ENCODE assay signal across 9 mouse cellular contexts in the genomic region with DNA sequence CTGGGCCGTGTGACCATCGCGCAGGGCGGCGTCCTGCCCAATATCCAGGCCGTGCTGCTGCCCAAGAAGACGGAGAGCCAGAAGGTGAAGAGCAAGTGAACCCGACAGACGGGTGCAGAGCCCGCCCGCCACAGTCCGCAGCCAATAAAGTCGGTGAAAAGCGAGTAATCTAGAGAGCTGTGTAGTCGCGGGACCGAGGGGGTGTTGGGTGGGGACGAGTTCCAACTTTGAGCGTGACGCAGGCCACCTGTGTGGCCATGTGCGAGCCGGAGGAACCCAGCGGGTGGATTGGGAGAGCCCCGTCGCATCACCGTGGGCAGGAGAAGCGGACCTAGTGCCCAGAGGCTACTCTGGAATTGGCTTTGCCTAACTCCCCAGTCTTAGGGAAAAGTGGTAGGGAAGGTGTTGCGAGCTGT. TPM values are rescaled to one million over a fixed set of nuclear protein-coding genes. Genes with fewer than 3 reads are reported as not detected.
DNase-seq lines count a peak whose midpoint lies in the region; ATAC-seq and TF ChIP-seq lines count a peak whose summit lies in the region.
"Had no signal": no experiment of that assay in that cellular context is flagged by ENCODE, and none has a peak within 500 bp of the region (broad histone marks: within the 10 kb centered on the region; RNA-seq: fewer than 3 reads in every experiment).

No protein-coding gene starts in this region.

- H3K4me1 ChIP-seq in CH12.LX (ENCODE audit: control insufficient read depth in 1 of 2, insufficient read depth in 2 of 2), result peaks cover 6 to 50% of the 10 kb centered on the region in 2 experiments
- H3K4me1 ChIP-seq in embryonic facial prominence, embryonic 12.5 days, result peaks cover 13% of the 10 kb centered on the region; the same call in 1 of the 2 replicates
- H3K4me1 ChIP-seq in heart, postnatal 0 days (ENCODE audit: control insufficient read depth, insufficient read depth), result peaks cover 13% of the 10 kb centered on the region
- peaks cover 28% of the 10 kb centered on the region for H3K4me1 ChIP-seq in limb, embryonic 12.5 days (replicated peaks)
- peaks cover 7% of the 10 kb centered on the region for H3K4me1 ChIP-seq in midbrain, embryonic 11.5 days (ENCODE audit: control insufficient read depth, insufficient read depth, low read length)
- H3K4me1 ChIP-seq in stomach, embryonic 14.5 days (ENCODE audit: control insufficient read depth, insufficient read depth, low read length), result peaks cover 6% of the 10 kb centered on the region; the same call in 1 of the 2 replicates

- in situ Hi-C loops in CH12.LX (cut with MboI; ENCODE audit: low pct_ligation_motif_present, low pct_unique_long_range_greater_than_20kb, low sequenced_read_pairs), result no loop called here

- dilution Hi-C loops in CH12.LX (cut with MboI; ENCODE audit: extremely low pct_ligation_motif_present, extremely low pct_unique_long_range_greater_than_20kb, low sequenced_read_pairs), result no loop called here

- no peaks in the 10 kb centered on the region for H3K9me3 ChIP-seq in CH12.LX (replicated peaks; ENCODE audit: low read length)
- H3K9me3 ChIP-seq in embryonic facial prominence, embryonic 12.5 days, result no peaks in the 10 kb centered on the region
- H3K9me3 ChIP-seq in heart, postnatal 0 days (replicated peaks; ENCODE audit: control insufficient read depth, low read length), result no peaks in the 10 kb centered on the region
- no peaks in the 10 kb centered on the region for H3K9me3 ChIP-seq in limb, embryonic 12.5 days
- no peaks in the 10 kb centered on the region for H3K9me3 ChIP-seq in midbrain, embryonic 11.5 days (ENCODE audit: control insufficient read depth, low read length)
- H3K9me3 ChIP-seq in stomach, embryonic 14.5 days (ENCODE audit: control insufficient read depth, low read depth, low read length), result no peaks in the 10 kb centered on the region

- peak; percentile 6; the same call in 1 of the 2 replicates for ATAC-seq in embryonic facial prominence, embryonic 12.5 days (ENCODE audit: insufficient number of reproducible peaks, insufficient read depth, low FRiP score, low TSS enrichment)
- peak; percentile 12; the same call in 1 of the 2 replicates for ATAC-seq in heart, postnatal 0 days (ENCODE audit: insufficient read depth, low read depth)
- 0 out of 2 replicates have a peak, but pooled peaks have one; percentile 1 for ATAC-seq in limb, embryonic 12.5 days (ENCODE audit: insufficient number of reproducible peaks, insufficient read depth, low FRiP score, low TSS enrichment, low read depth)
- ATAC-seq in midbrain, embryonic 11.5 days (ENCODE audit: low FRiP score), result peak; percentile 12
- peak; percentile 11; the same call in 1 of the 2 replicates for ATAC-seq in stomach, embryonic 14.5 days (ENCODE audit: insufficient number of reproducible peaks, insufficient read depth, low FRiP score, low read depth)

- peak overlapping the region; percentile 67 for H3K9ac ChIP-seq in CH12.LX (ENCODE audit: insufficient read depth, low read depth)
- H3K9ac ChIP-seq in embryonic facial prominence, embryonic 12.5 days, result peak overlapping the region; percentile 65
- peak overlapping the region; percentile 72 for H3K9ac ChIP-seq in heart, postnatal 0 days (replicated peaks; ENCODE audit: low read depth, low read length)
- peak overlapping the region; percentile 70 for H3K9ac ChIP-seq in limb, embryonic 12.5 days (replicated peaks)
- peak overlapping the region; percentile 70 for H3K9ac ChIP-seq in midbrain, embryonic 11.5 days (ENCODE audit: low read length)
- peak overlapping the region; percentile 57 for H3K9ac ChIP-seq in stomach, embryonic 14.5 days (replicated peaks; ENCODE audit: low read depth, low read length)

- peaks cover 14 to 30% of the 10 kb centered on the region in 2 experiments for H3K36me3 ChIP-seq in CH12.LX (replicated peaks in 1 of 2; ENCODE audit: control insufficient read depth in 1 of 2, insufficient read depth in 1 of 2, low read length in 1 of 2)
- peaks cover 23% of the 10 kb centered on the region for H3K36me3 ChIP-seq in embryonic facial prominence, embryonic 12.5 days
- H3K36me3 ChIP-seq in heart, postnatal 0 days (replicated peaks; ENCODE audit: control insufficient read depth, insufficient read depth, low read length), result peaks cover 17% of the 10 kb centered on the region
- peaks cover 31% of the 10 kb centered on the region for H3K36me3 ChIP-seq in limb, embryonic 12.5 days
- no peaks in the 10 kb centered on the region for H3K36me3 ChIP-seq in midbrain, embryonic 11.5 days (ENCODE audit: control insufficient read depth, insufficient read depth, low read length)
- peaks cover 16% of the 10 kb centered on the region for H3K36me3 ChIP-seq in stomach, embryonic 14.5 days (ENCODE audit: control insufficient read depth, insufficient read depth, low read length)

- no peak for TF ChIP-seq CTCF in CH12.LX (conservative IDR thresholded peaks at IDR 0.05 in 1 of 2, IDR thresholded peaks at IDR 0.05 in 1 of 2; ENCODE audit: low read depth in 2 of 2, low read length in 2 of 2)
- TF ChIP-seq CTCF in heart, postnatal 0 days (IDR thresholded peaks at IDR 0.05; ENCODE audit: low read depth), result no peak

- TF ChIP-seq EP300 in CH12.LX (IDR thresholded peaks at IDR 0.05; ENCODE audit: low read length), result no peak
- no peak for TF ChIP-seq EP300 in heart, postnatal 0 days (IDR thresholded peaks at IDR 0.05; ENCODE audit: low read depth)

- no peaks in the 10 kb centered on the region for H3K27me3 ChIP-seq in CH12.LX (replicated peaks)
- no peaks in the 10 kb centered on the region for H3K27me3 ChIP-seq in embryonic facial prominence, embryonic 12.5 days
- H3K27me3 ChIP-seq in heart, postnatal 0 days (ENCODE audit: control insufficient read depth, insufficient read depth, low read length), result no peaks in the 10 kb centered on the region
- no peaks in the 10 kb centered on the region for H3K27me3 ChIP-seq in limb, embryonic 12.5 days
- no peaks in the 10 kb centered on the region for H3K27me3 ChIP-seq in midbrain, embryonic 11.5 days (ENCODE audit: control insufficient read depth, insufficient read depth, low read length)
- H3K27me3 ChIP-seq in stomach, embryonic 14.5 days (ENCODE audit: control insufficient read depth, insufficient read depth, low read length), result no peaks in the 10 kb centered on the region

- under 1% methylated on average over 28 of the region's 28 CpGs for WGBS in embryonic facial prominence, embryonic 12.5 days
- under 1% methylated on average over 28 of the region's 28 CpGs for WGBS in heart, postnatal 0 days
- 2% methylated on average over 28 of the region's 28 CpGs for WGBS in limb, embryonic 12.5 days
- WGBS in midbrain, embryonic 11.5 days, result 2% methylated on average over 28 of the region's 28 CpGs
- under 1% methylated on average over 28 of the region's 28 CpGs for WGBS in stomach, embryonic 14.5 days

- H3K27ac ChIP-seq in CH12.LX (ENCODE audit: insufficient read depth, low read depth), result peak overlapping the region; percentile 58
- H3K27ac ChIP-seq in embryonic facial prominence, embryonic 12.5 days, result peak overlapping the region; percentile 46; the same call in 1 of the 2 replicates
- peak overlapping the region; percentile 58 for H3K27ac ChIP-seq in heart, postnatal 0 days (ENCODE audit: low read depth)
- no peak overlapping the region for H3K27ac ChIP-seq in limb, embryonic 12.5 days
- H3K27ac ChIP-seq in midbrain, embryonic 11.5 days (ENCODE audit: low read depth, low read length), result no peak overlapping the region
- peak overlapping the region; percentile 18; the same call in 1 of the 2 replicates for H3K27ac ChIP-seq in stomach, embryonic 14.5 days (ENCODE audit: low read length)

- DNase-seq in cerebellum, adult 9-10 months, result peak; percentile 68
- no peak for DNase-seq in cerebellum, postnatal 4 days (ENCODE audit: low spot score in 2 of 2)
- no peak for DNase-seq in CH12.LX (ENCODE audit: extremely low read depth)
- no peak for DNase-seq in heart, postnatal 0 days (ENCODE audit: low spot score)
- DNase-seq in midbrain, embryonic 11.5 days (ENCODE audit: low spot score, missing footprints), result peak; percentile 88

- H3K79me2 ChIP-seq in CH12.LX (replicated peaks; ENCODE audit: control insufficient read depth, extremely low read depth, insufficient read depth, poor library complexity, severe bottlenecking), result peaks cover 30% of the 10 kb centered on the region

- peak overlapping the region; percentile 94; the same call in 1 of the 2 replicates for H3K4me2 ChIP-seq in CH12.LX (ENCODE audit: insufficient read depth, low read depth, poor library complexity, severe bottlenecking)
- peak overlapping the region; percentile 95 for H3K4me2 ChIP-seq in embryonic facial prominence, embryonic 12.5 days (replicated peaks)
- peak overlapping the region; percentile 91 for H3K4me2 ChIP-seq in heart, postnatal 0 days (ENCODE audit: low read depth, low read length)
- H3K4me2 ChIP-seq in limb, embryonic 12.5 days, result peak overlapping the region; percentile 94
- H3K4me2 ChIP-seq in midbrain, embryonic 11.5 days, result peak overlapping the region; percentile 88
- H3K4me2 ChIP-seq in stomach, embryonic 14.5 days (replicated peaks; ENCODE audit: low read depth, low read length), result peak overlapping the region; percentile 96

- TF ChIP-seq RAD21 in CH12.LX (IDR thresholded peaks at IDR 0.05; ENCODE audit: low read depth, low read length), result no peak

- no peak for TF ChIP-seq POLR2A in CH12.LX (IDR thresholded peaks at IDR 0.05; ENCODE audit: low read depth, low read length)

- peak overlapping the region; percentile 86 to 92 (median 90) for H3K4me3 ChIP-seq in CH12.LX (replicated peaks in 1 of 3; ENCODE audit: low read depth in 2 of 3, low read length in 2 of 3, poor library complexity in 1 of 3)
- peak overlapping the region; percentile 83 for H3K4me3 ChIP-seq in embryonic facial prominence, embryonic 12.5 days
- peak overlapping the region; percentile 90 for H3K4me3 ChIP-seq in heart, postnatal 0 days (ENCODE audit: low read depth, low read length)
- H3K4me3 ChIP-seq in limb, embryonic 12.5 days (replicated peaks), result peak overlapping the region; percentile 84
- H3K4me3 ChIP-seq in midbrain, embryonic 11.5 days (ENCODE audit: low read depth, low read length), result peak overlapping the region; percentile 77
- peak overlapping the region; percentile 64 for H3K4me3 ChIP-seq in stomach, embryonic 14.5 days (ENCODE audit: low read depth, low read length)

RNA-seq across cellular contexts. Expression of gene H2afj, which starts 0.6 kb away (rescaled TPM):
- 196 and 217 TPM in 2 replicates for total RNA-seq in CH12.LX (2012; rRNA removed)
- 124 and 125 TPM in 2 replicates for total RNA-seq in CH12.LX (2014; rRNA removed)
- polyA plus RNA-seq in CH12.LX (2012; ENCODE audit: insufficient read length, low read depth), result 158 and 184 TPM in 2 replicates
- 103 and 107 TPM in 2 replicates for polyA plus RNA-seq in embryonic facial prominence, embryonic 12.5 days (2016; fragmentation: Nextera tagmentation; extraction: Ambion mirVana)
- 13.1 and 19.3 TPM in 2 replicates for total RNA-seq in heart, postnatal 0 days (2014; rRNA removed; ENCODE audit: low replicate concordance)
- polyA plus RNA-seq in heart, postnatal 0 days (2015; fragmentation: Nextera tagmentation; extraction: Ambion mirVana), result 88.8 and 88.9 TPM in 2 replicates
- polyA plus RNA-seq in limb, embryonic 12.5 days (2016; fragmentation: Nextera tagmentation; extraction: Ambion mirVana), result 99.7 and 111 TPM in 2 replicates
- polyA plus RNA-seq in midbrain, embryonic 11.5 days (2014; fragmentation: Nextera tagmentation; extraction: Ambion mirVana), result 94.5 and 107 TPM in 2 replicates
- 130 and 144 TPM in 2 replicates for polyA plus RNA-seq in stomach, embryonic 14.5 days (2014; fragmentation: Nextera tagmentation; extraction: Ambion mirVana)

RNA-seq across cellular contexts. Expression of gene Hist4h4, which starts 4.4 kb away (rescaled TPM):
- total RNA-seq in CH12.LX (2012; rRNA removed), result 78.2 and 135 TPM in 2 replicates
- 2.7 and 3.6 TPM in 2 replicates for total RNA-seq in CH12.LX (2014; rRNA removed)
- polyA plus RNA-seq in CH12.LX (2012; ENCODE audit: insufficient read length, low read depth), result 0.16 TPM in 2 replicates
- 0.65 and 0.88 TPM in 2 replicates for polyA plus RNA-seq in embryonic facial prominence, embryonic 12.5 days (2016; fragmentation: Nextera tagmentation; extraction: Ambion mirVana)
- total RNA-seq in heart, postnatal 0 days (2014; rRNA removed; ENCODE audit: low replicate concordance), result 88.7 and 119 TPM in 2 replicates
- polyA plus RNA-seq in heart, postnatal 0 days (2015; fragmentation: Nextera tagmentation; extraction: Ambion mirVana), result 0.34 and 0.37 TPM in 2 replicates
- 0.70 and 0.89 TPM in 2 replicates for polyA plus RNA-seq in limb, embryonic 12.5 days (2016; fragmentation: Nextera tagmentation; extraction: Ambion mirVana)
- 0.55 and 0.67 TPM in 2 replicates for polyA plus RNA-seq in midbrain, embryonic 11.5 days (2014; fragmentation: Nextera tagmentation; extraction: Ambion mirVana)
- polyA plus RNA-seq in stomach, embryonic 14.5 days (2014; fragmentation: Nextera tagmentation; extraction: Ambion mirVana), result 2.1 and 2.8 TPM in 2 replicates

RNA-seq across cellular contexts. Expression of gene BC049715, which starts 18.8 kb away (rescaled TPM):
- total RNA-seq in CH12.LX (2012; rRNA removed) (9.9 and 10.7 TPM in 2 replicates), CH12.LX (2014; rRNA removed) (8.8 and 10.1 TPM in 2 replicates)
- 13.1 and 13.5 TPM in 2 replicates for polyA plus RNA-seq in CH12.LX (2012; ENCODE audit: insufficient read length, low read depth)
- 2.2 and 3.5 TPM in 2 replicates for polyA plus RNA-seq in embryonic facial prominence, embryonic 12.5 days (2016; fragmentation: Nextera tagmentation; extraction: Ambion mirVana)
- 0.04 and 0.43 TPM in 2 replicates for total RNA-seq in heart, postnatal 0 days (2014; rRNA removed; ENCODE audit: low replicate concordance)
- polyA plus RNA-seq in heart, postnatal 0 days (2015; fragmentation: Nextera tagmentation; extraction: Ambion mirVana), result 1.4 and 2.5 TPM in 2 replicates
- 3.6 and 4.0 TPM in 2 replicates for polyA plus RNA-seq in limb, embryonic 12.5 days (2016; fragmentation: Nextera tagmentation; extraction: Ambion mirVana)
- 1.1 and 1.2 TPM in 2 replicates for polyA plus RNA-seq in midbrain, embryonic 11.5 days (2014; fragmentation: Nextera tagmentation; extraction: Ambion mirVana)
- polyA plus RNA-seq in stomach, embryonic 14.5 days (2014; fragmentation: Nextera tagmentation; extraction: Ambion mirVana), result 1.7 and 2.5 TPM in 2 replicates

RNA-seq across cellular contexts. Expression of gene Wbp11, which starts 19.4 kb away (rescaled TPM):
- total RNA-seq in CH12.LX (2012; rRNA removed), result 49.1 and 51.3 TPM in 2 replicates
- total RNA-seq in CH12.LX (2014; rRNA removed), result 27.7 and 29.5 TPM in 2 replicates
- 189 and 212 TPM in 2 replicates for polyA plus RNA-seq in CH12.LX (2012; ENCODE audit: insufficient read length, low read depth)
- polyA plus RNA-seq in embryonic facial prominence, embryonic 12.5 days (2016; fragmentation: Nextera tagmentation; extraction: Ambion mirVana), result 122 and 130 TPM in 2 replicates
- total RNA-seq in heart, postnatal 0 days (2014; rRNA removed; ENCODE audit: low replicate concordance), result 28.2 and 37.7 TPM in 2 replicates
- polyA plus RNA-seq in heart, postnatal 0 days (2015; fragmentation: Nextera tagmentation; extraction: Ambion mirVana), result 51.1 and 52.7 TPM in 2 replicates
- polyA plus RNA-seq in limb, embryonic 12.5 days (2016; fragmentation: Nextera tagmentation; extraction: Ambion mirVana), result 133 and 139 TPM in 2 replicates
- 149 and 154 TPM in 2 replicates for polyA plus RNA-seq in midbrain, embryonic 11.5 days (2014; fragmentation: Nextera tagmentation; extraction: Ambion mirVana)
- polyA plus RNA-seq in stomach, embryonic 14.5 days (2014; fragmentation: Nextera tagmentation; extraction: Ambion mirVana), result 103 and 109 TPM in 2 replicates

RNA-seq across cellular contexts. Expression of gene Smco3, which starts 26.6 kb away (rescaled TPM):
- total RNA-seq in CH12.LX (2012; rRNA removed) (5.5 and 6.1 TPM in 2 replicates), CH12.LX (2014; rRNA removed) (12.9 and 13.7 TPM in 2 replicates)
- 0.90 and 1.2 TPM in 2 replicates for polyA plus RNA-seq in CH12.LX (2012; ENCODE audit: insufficient read length, low read depth)
- 0.40 and 0.43 TPM in 2 replicates for polyA plus RNA-seq in embryonic facial prominence, embryonic 12.5 days (2016; fragmentation: Nextera tagmentation; extraction: Ambion mirVana)
- not detected in 2 replicates for total RNA-seq in heart, postnatal 0 days (2014; rRNA removed; ENCODE audit: low replicate concordance)
- not detected in 2 replicates for polyA plus RNA-seq in heart, postnatal 0 days (2015; fragmentation: Nextera tagmentation; extraction: Ambion mirVana)
- polyA plus RNA-seq in limb, embryonic 12.5 days (2016; fragmentation: Nextera tagmentation; extraction: Ambion mirVana), result not detected in 2 replicates
- polyA plus RNA-seq in midbrain, embryonic 11.5 days (2014; fragmentation: Nextera tagmentation; extraction: Ambion mirVana), result 0.12 and 0.21 TPM in 2 replicates
- polyA plus RNA-seq in stomach, embryonic 14.5 days (2014; fragmentation: Nextera tagmentation; extraction: Ambion mirVana), result 1.9 and 2.3 TPM in 2 replicates
- polyA plus RNA-seq: large intestine, adult 2 months had no signal

Comparison
In these comparisons a context has a peak if more than half of its experiments do, and no peak if none do; other contexts are left out.
1. DNase-seq: peak in cerebellum, adult 9-10 months (single experiment) and midbrain, embryonic 11.5 days (single experiment); none in cerebellum, postnatal 4 days (0 of 2), CH12.LX (single experiment) and heart, postnatal 0 days (single experiment).
2. H3K27ac ChIP-seq: peak in CH12.LX (single experiment), embryonic facial prominence, embryonic 12.5 days (single experiment), heart, postnatal 0 days (single experiment) and stomach, embryonic 14.5 days (single experiment); none in limb, embryonic 12.5 days (single experiment) and midbrain, embryonic 11.5 days (single experiment).
3. Peak in every context shown above with its lines, with median percentiles within 50 percentile points of each other: H3K4me2 ChIP-seq, H3K4me3 ChIP-seq, H3K9ac ChIP-seq and ATAC-seq.